Mouse (Mus musculus) thymus, adult 2 months (tissue): Measurements from ENCODE around the gene Mt4. TPM values are rescaled to one million over a fixed set of nuclear protein-coding genes. Genes with fewer than 3 reads are reported as not detected.
"Not testable (repeated sequence)": the region's sequence is repeated elsewhere in the genome, so short reads cannot be mapped to it uniquely, and the experiment has no call there.

Source experiments
- DNase-seq: peaks from one replicate; pipeline ENCODE4 v3.0.0; 2021
- H3K27ac ChIP-seq: fragments of 200-500 bp; 2 replicates; pipeline ENCODE4 v1.5.1; 2012; ENCODE audit warnings: low read length, control low read depth; ENCODE audit not compliant: control insufficient read depth, insufficient read depth
- H3K27me3 ChIP-seq: fragments of 200-500 bp; 2 replicates; pipeline ENCODE4 v1.6.1; 2012; ENCODE audit warnings: mild to moderate bottlenecking, low read length, moderate library complexity, mixed read lengths; ENCODE audit not compliant: control insufficient read depth, insufficient read depth
- H3K36me3 ChIP-seq: fragments of 200-500 bp; 2 replicates; pipeline ENCODE4 v1.6.1; 2012; ENCODE audit warnings: mild to moderate bottlenecking, low read length, moderate library complexity; ENCODE audit not compliant: control insufficient read depth, insufficient read depth
- H3K4me1 ChIP-seq: fragments of 200-500 bp; replicated peaks from 2 replicates; pipeline ENCODE4 v1.6.1; 2012; ENCODE audit warnings: low read length; ENCODE audit not compliant: control insufficient read depth, insufficient read depth
- H3K4me3 ChIP-seq: fragments of 200-500 bp; 2 replicates; pipeline ENCODE4 v1.5.1; 2012; ENCODE audit warnings: mild to moderate bottlenecking, low read length, control low read depth, moderate library complexity; ENCODE audit not compliant: control insufficient read depth, insufficient read depth
- CTCF ChIP-seq: fragments of 200-500 bp; IDR thresholded peaks from 2 replicates; pipeline ENCODE4 v1.5.1; 2012; ENCODE audit warnings: mild to moderate bottlenecking, control low read depth, low read length, moderate library complexity, borderline replicate concordance; ENCODE audit not compliant: control insufficient read depth, poor library complexity, insufficient read depth; ENCODE audit errors: extremely low read depth
- POLR2A ChIP-seq: fragments of 200-500 bp; IDR thresholded peaks from 2 replicates; pipeline ENCODE4 v1.6.1; 2012; ENCODE audit warnings: mild to moderate bottlenecking, low read length, control low read depth, moderate library complexity; ENCODE audit not compliant: control insufficient read depth, poor library complexity, insufficient read depth; ENCODE audit errors: extremely low read depth
- WGBS: fragments of 180-500 bp; shearing (Covaris S2); methylation state at CpG from one replicate; pipeline ENCODE4 v1.1.7; 2018; 5-methylcytosine and 5-hydroxymethylcytosine counted together
- polyA plus RNA-seq: library from polyadenylated mRNA; depleted of rRNA; stranded (reverse); fragments of >200 nt; gene quantifications from 2 replicates; pipeline ENCODE4 v1.2.3, GENCODE M21; 2012

The Mt4 gene
- polyA plus RNA-seq, 1 experiment = 12.1 TPM

DNA sequence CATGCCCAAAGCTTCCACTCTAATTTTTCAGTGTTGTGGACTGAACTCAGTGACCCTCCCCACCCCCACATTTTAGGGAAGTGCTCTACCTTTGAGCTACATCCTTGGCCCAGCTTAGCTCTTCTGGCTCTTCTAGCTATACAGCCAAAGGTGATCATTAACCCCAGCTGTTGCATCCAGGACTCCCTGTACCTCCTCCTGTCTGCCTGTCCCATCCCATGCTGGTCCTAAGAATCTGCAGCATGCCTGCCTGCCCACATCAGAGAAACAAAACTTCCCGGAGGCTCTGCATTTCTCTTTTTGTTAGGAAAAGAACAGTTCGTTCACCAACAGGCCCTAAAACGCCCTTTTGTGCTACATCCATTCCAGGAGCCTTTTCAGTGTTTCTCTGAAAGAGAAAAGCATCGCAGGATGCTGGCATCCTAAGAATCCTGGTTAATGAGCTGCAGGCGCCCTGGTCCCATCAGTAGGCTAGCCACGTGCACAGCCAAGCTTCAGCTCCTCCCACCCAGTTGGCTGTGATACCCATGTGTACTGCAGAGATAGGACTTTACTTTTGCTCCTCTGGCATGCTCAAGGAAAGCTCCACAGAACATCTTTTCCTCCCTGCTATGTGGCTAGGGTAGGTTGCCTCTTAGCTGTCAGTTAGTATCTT is 18.1 kb upstream of the Mt4 start:
- Histone ChIP-seq H3K4me3 (no peak overlapping the region), H3K27me3 (no peaks in the 10 kb centered on the region), H3K4me1 (no peaks in the 10 kb centered on the region), H3K27ac (no peak overlapping the region), H3K36me3 (no peaks in the 10 kb centered on the region)
- DNase-seq = no peak
- WGBS = 74% methylated on average over 6 of the region's 6 CpGs
- TF ChIP-seq POLR2A = no peak
- TF ChIP-seq CTCF = no peak

DNA sequence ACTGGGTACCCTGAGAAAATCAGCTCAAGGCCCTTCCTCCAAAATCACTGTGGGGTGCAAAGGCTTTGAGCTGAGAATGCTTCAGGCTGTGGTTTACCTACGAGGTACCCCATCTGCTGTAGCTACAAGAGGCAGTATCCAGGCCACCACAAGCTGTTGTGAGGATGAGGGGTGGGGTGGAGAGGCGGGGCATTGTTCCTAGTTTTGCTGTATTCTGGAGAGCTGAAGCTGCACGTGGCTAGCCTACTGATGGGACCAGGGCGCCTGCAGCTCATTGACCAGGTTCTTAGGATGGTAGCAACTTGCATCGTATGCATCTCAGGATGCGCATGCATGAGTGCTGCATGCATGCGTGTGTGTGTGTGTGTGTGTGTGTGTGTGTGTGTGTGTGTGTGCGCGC is 15.4 kb upstream of the Mt4 start:
- Histone ChIP-seq H3K4me1 (no peaks in the 10 kb centered on the region), H3K4me3 (no peak overlapping the region), H3K27me3 (no peaks in the 10 kb centered on the region), H3K36me3 (no peaks in the 10 kb centered on the region), H3K27ac (no peak overlapping the region)
- WGBS = 79% methylated on average over 9 of the region's 9 CpGs
- DNase-seq = no peak
- TF ChIP-seq CTCF (no peak), POLR2A (no peak)

DNA sequence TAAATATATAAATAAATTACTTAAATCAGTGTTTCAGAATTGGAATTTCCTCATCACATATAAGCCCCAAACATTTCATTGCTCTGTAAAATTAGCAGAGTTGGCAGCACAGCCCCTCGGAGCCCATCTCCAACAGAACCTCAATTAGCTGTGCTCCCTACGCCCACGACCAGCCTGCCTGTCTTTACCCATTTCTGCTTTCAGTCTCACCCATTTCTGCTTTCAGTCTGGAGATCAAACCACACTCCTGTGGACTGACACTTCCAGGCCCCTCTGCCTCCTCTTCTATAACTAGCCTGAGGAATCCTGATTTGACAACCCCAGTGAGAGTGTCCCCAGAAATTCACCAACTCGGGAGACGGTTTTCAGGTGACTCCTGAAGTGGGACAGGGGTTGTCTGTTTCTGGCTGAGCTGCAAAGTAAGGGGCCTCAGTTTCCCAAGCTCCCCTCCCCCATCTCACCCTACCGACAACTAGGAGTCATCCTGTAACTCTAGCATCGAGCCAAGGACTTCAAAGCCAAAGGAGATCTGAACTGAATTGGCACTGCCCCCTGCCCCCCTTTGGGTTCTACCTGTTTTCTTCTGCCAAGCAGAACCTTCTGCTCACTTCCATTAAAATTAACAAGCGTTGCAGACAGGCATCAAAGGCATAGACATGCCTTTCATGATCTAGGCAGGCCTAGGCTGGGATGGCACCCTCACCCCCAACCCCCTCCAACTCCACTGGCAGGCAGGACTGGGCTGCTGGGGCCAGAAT is 14.1 kb upstream of the Mt4 start:
- TF ChIP-seq CTCF (no peak), POLR2A (no peak)
- DNase-seq = no peak
- Histone ChIP-seq H3K27me3 (no peaks in the 10 kb centered on the region), H3K4me3 (no peak overlapping the region), H3K4me1 (no peaks in the 10 kb centered on the region), H3K27ac (no peak overlapping the region), H3K36me3 (no peaks in the 10 kb centered on the region)
- WGBS = 57% methylated on average over 8 of the region's 8 CpGs

- no peaks in the 10 kb centered on the region for H3K27me3 ChIP-seq
- H3K27ac ChIP-seq = no peak overlapping the region
- H3K4me3 ChIP-seq = no peak overlapping the region
- no peaks in the 10 kb centered on the region for H3K4me1 ChIP-seq
- WGBS = 70% methylated on average over 6 of the region's 6 CpGs
- DNase-seq = no peak
- TF ChIP-seq POLR2A = no peak
- no peak for TF ChIP-seq CTCF
- H3K36me3 ChIP-seq = no peaks in the 10 kb centered on the region
Measured at GRCm38 (mm10) chr8:94127711-94128110, 9.3 kb upstream of the Mt4 start.

DNA sequence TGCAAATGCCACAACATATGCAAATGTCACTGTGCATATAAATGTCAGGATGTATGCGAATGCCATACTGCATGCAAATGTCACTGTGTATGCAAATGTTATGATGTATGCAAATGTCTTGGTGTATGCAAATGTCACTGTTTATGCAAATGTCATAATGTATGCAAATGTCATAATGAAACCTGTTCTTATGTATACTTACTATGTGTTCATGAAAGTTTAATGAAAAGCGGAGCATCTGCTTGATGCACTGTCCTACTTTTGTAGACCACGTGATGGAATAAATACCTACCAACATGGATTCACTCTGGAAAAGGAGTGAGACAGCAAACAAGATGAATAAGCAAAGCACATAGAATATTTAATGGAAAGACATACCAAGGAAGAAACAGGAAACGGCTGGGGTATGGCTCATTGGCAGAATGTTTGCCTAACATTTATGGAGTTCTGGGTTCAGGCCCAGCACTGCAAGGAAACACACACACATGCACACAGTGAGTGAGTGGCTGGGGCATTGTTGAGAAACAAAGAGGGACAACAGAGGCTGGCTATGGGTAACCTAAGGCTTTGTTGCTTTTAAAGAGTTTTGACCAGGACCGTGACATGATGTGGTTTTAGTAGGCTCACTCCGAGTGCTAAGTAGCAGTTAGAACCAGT is 7.7 kb upstream of the Mt4 start:
- Histone ChIP-seq H3K4me3 (no peak overlapping the region), H3K27me3 (no peaks in the 10 kb centered on the region), H3K4me1 (no peaks in the 10 kb centered on the region), H3K27ac (no peak overlapping the region), H3K36me3 (no peaks in the 10 kb centered on the region)
- no peak for DNase-seq
- TF ChIP-seq CTCF (no peak), POLR2A (no peak)
- 94% methylated on average over 6 of the region's 6 CpGs for WGBS

DNA sequence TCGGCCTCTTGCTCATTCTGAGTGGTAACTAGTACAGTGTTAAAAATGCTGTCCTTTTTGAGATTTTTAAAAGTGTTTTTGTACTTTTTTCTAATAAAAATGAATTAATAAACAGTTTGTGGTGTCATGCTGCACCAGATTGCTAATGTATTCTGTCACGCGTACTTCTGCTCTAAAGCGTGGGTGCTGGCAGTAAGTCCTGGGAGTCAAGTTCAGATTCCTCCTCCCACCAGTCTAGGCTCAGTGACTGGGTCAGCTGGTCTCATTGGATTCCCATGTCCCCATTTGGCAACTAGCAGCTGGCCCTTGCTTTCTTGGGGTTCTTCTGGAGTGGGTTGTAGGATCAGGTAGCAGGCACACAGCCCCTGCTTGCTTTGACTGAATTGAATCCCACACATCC is 6.9 kb upstream of the Mt4 start:
- DNase-seq = no peak
- Histone ChIP-seq H3K4me3 (no peak overlapping the region), H3K27me3 (no peaks in the 10 kb centered on the region), H3K27ac (no peak overlapping the region), H3K36me3 (no peaks in the 10 kb centered on the region), H3K4me1 (no peaks in the 10 kb centered on the region)
- 96% methylated on average over 4 of the region's 4 CpGs for WGBS
- TF ChIP-seq CTCF = no peak
- TF ChIP-seq POLR2A = no peak

GRCm38 (mm10) chr8:94132096-94132495 is 4.9 kb upstream of the Mt4 start:
- no peak overlapping the region for H3K4me3 ChIP-seq
- 31% methylated on average over 5 of the region's 5 CpGs for WGBS
- H3K27me3 ChIP-seq = no peaks in the 10 kb centered on the region
- no peaks in the 10 kb centered on the region for H3K4me1 ChIP-seq
- H3K36me3 ChIP-seq = no peaks in the 10 kb centered on the region
- no peak for DNase-seq
- TF ChIP-seq CTCF (no peak), POLR2A (no peak)
- H3K27ac ChIP-seq = no peak overlapping the region

DNA sequence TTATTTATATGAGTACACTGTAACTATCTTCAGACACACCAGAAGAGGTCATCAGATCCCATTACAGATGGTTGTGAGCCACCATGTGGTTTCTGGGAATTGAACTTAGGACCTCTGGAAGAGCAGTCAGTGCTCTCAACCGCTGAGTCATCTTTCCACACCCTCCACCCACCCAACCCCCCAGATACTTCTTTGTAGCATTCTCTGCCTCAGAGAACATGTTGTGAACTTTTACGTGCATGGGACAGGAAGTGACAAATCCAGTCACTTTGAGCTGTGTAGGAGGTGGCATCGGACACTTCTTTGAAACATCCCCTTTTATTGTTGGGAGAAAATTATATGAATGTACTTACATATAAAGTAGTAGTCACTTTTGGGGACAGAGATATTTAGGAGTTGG is 2.4 kb upstream of the Mt4 start:
- H3K4me1 ChIP-seq, H3K4me3 ChIP-seq, H3K27me3 ChIP-seq, H3K36me3 ChIP-seq, DNase-seq, H3K27ac ChIP-seq: not testable (repeated sequence)
- WGBS = 27% methylated on average over 3 of the region's 3 CpGs
